Mouse (Mus musculus) lung, postnatal 10 days (tissue): ENCODE results near the gene Ehf.
A peak's percentile ranks its signal among the peaks of the same experiment; 100 is the strongest.

ENCODE experiments used
- DNase-seq: peaks from one replicate; pipeline ENCODE4 v3.0.0; 2021

The Ehf gene

DNA sequence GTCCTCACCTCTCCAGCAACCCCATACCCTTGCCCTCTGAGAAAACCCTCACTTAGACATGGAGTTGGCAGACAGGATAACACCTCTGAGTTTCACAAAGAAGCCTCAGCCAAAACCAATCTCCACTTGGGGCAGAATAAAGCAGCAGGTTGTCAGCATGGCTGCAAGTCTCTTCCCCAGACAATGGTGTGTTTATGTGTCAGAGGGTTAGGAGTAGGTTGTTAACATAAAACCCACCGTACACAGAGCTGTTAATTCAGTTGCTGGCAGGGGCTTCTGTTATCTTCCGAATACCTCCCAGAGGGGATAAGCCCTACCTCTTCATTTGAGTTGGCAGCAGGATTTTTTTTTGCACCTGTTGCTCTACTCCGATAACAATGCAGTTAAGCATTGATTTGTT lies 9.9 kb downstream of the Ehf start:
- DNase-seq = no peak

DNA sequence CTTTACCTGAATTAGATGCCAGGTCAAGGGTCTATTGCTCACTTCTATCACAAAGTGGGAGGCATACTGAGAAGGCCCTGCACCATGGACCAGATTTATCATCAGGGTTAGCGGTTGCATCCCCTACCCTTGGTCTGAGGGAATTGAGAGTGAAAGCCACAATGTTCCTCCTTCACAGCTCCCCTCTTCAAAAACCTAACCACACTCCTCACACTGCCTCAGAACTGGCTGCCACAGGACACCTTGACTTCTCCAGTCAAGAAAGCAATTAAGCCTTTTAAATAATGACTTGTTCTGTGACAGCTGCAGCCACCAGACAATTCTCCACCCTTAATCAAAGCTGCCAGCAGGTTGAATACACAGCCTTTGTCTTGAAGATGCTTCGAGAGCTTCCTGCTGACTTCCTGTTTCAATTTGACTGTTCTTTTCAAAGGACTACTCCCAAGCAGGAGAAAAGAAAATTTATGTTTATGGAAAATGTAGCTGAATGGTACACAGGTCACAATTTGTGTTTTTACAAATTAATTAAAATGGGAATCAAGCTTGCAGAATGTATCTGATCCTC lies 12.3 kb downstream of the Ehf start:
- DNase-seq = no peak

GRCm38 (mm10) chr2:103290167-103290566 lies 12.9 kb downstream of the Ehf start:
- DNase-seq = no peak

DNA sequence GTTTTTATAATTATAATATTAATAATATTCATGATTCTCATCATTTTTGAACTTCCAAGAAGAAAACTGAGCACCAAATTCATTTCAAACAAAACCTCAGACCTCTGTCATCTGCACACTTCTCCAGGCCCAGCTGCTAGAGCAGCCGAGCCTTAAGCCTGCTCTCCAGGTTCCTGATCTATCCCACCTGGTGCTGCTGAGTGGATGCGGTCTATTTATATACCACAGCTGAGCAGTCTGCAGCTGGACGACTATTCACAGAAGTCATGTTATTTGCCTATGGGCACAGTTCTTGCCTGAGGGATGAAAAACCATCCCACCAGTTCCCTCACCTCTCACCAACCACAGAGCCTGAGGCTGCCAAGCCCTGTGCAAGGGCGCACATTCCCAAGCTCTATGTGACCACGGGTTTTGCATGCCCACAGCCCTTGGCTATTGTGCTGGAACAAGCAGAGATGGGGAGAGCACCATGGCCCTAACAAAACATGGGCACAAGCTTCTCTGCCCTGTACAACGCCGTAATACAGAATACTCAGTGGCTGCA lies 13.6 kb downstream of the Ehf start:
- no peak for DNase-seq

GRCm38 (mm10) chr2:103287716-103288115 lies 15.4 kb downstream of the Ehf start:
- no peak for DNase-seq

DNA sequence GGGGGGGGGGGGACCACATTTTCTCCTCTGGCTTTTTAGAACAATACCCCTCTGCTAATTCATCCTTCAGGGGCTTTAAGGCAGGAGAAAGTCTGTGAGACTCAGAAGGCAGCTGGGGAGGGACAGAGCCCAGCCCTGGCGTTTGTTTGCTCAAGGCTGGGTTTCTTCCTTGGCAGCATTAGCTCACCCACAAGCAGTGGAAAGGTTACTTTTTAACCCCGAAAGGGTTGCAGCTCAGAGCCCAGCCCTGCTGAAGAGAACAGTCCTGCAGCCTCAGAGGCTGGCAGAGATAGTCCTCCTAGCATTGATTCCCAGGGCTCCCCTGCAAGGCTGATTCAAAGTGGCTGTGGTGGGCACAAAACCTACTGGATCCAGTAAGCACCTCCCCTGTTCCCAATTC lies 17.5 kb downstream of the Ehf start:
- peak; percentile 34 for DNase-seq

DNA sequence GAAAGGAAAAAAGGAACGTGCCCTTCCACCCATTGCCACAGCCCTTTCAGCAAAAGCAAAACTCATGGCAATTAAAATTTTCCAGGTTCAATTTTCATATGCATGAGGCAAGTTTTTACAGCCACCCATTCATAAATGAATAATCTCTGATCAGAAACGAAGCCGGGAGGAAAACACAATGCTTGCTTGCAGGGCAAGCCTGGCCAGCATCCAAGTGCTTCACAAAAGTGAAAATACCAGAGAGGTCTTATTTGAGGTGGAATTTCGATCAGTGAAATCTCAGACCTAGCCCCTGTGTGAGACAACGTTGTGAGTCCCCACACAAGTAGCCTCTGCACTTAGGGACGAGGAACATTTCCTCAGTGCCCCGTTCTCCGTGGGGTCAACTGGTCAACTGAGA lies 19.3 kb downstream of the Ehf start:
- DNase-seq = peak; percentile 52

DNA sequence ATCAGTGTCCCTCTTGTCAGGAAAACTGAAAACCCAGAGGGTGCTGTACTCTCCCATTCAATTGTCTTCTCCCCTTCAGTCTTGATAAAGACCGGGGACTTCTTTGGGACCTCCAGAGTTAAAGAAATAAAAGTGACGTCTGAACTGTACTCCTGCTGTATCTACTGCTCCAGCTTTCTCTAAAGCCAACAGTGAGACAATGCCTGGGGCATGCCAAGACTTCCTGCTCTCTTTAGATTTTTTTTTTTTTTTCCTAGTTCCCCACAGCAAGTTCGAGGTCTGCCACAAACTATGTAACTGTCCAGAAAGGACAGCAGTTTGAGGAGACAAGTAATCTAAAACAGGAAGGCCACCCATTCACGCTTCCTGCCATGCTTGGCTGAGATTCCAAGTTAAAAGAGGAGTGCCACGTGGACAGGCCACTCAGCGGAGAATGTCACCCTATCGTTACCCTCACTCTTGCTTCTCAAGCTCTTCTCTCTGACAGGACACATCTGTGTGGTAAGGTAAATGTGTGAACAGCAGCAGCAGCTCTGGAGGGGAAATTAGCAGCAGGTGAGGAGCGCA lies 20.8 kb downstream of the Ehf start:
- DNase-seq = peak; percentile 42

DNA sequence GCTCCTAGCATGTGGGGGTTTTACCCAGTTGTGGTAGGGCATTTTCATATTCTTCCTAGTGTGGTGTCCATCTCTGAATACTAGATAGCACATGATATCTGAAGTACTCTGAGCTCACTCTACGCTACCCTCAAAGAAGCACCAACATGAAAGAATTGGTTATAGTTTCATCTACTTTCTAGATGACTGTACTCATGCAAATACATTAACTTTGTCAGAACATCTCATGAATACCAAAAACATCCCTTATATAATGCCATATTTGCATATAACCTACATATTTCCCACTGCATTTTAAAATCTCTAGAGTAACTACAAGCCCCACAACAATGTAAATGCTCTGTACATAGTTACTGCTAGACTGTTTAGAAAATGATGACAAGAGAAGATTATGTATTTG lies 23.2 kb downstream of the Ehf start:
- no peak for DNase-seq

DNA sequence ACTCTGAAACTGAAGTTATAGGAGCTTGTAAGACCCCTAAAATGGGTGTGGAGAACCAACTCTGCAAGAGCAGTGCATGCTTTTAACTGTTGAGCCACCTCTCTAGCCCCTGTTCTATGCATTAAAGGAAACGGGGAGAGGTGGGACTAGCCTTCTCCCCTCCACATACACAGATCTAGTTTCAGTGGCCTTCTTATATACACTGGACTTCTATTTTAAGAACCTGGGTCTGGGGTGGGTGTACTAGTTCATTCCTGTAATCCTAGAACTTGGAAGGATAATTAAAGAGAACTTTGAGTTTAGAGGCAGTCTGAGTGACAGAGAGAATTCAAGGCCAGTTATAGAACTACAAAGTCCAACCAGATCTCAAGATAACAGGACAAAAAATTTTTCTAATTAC lies 24.6 kb downstream of the Ehf start:
- DNase-seq = no peak

DNA sequence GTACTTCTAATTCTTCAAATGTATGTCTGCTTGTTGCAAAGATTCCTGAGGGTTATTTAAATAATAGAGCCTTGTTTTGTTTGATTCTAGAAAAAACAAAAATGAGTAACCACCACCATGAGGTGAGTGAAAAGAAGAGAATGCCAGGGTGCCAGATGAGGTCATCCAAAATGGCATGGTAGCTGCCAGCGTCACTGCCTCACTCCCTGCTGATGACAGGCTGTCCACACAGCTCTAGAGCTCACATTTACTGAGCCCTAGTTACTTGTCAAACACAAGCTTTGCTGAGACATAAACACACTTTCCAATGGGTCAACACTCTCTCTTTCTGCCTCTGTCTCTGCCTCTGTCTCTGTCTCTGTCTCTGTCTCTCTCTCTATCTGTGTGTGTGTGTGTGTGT lies 25.3 kb downstream of the Ehf start:
- peak; percentile 33 for DNase-seq

- DNase-seq = no peak
Observed at GRCm38 (mm10) chr2:103275316-103275960, 27.6 kb downstream of the Ehf start.

DNA sequence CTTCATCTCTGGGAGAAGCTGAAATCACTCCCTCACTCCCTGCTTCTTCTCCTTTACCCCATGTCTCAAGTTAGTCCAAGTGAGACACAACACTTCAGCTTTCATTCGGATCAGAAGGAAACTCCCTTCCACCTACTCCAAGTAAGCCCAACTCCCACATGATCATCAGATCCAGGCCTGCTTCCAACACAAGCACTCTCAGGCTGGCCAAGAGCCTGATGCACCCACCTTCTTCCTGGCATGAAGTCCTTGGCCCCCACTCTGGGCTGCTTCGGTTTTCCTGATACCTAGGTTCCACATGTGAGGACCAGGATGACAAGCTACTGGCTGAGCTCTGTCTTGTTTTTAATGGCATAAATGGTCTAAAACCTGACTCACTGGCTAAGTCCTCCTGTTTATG lies 28.3 kb downstream of the Ehf start:
- DNase-seq = peak; percentile 45

DNA sequence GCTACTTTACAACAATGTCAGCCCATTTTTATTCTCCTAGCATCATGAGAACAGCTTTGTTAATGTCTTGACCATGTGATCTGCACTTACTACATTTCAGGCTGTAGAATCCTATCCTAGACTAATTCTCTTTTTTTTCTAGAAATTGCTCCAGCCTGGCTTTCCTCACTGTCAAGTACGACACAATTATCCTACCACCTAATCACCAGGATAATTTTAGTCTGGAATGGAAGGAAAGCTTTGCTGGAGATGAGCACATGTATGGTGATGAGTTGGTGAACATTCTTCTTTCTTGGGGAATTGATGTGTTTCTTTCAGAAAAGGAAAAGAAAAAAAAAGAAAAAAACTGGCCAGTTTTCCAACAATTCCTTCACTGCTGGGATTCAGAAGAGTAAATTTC lies 28.8 kb downstream of the Ehf start:
- peak; percentile 30 for DNase-seq

DNA sequence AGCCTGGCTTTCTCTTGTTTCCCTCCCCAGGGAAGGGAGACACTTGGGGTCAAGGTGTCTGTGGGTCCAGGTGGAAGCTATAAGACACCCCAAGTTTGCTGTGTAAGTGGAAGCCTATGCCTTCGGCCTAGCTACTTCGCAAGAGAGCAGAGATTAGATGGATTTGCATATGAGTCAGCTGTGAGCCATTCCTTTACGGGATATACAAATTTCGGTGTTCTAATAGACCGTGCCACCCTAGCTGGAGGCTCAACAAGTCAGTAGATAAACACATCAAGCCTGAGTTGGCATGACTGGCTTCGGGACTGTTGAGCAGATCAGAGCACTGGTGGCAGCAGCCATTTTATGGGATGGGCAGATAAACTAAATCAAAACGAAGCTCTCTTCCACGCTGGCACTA lies 31.6 kb downstream of the Ehf start:
- DNase-seq = no peak

DNA sequence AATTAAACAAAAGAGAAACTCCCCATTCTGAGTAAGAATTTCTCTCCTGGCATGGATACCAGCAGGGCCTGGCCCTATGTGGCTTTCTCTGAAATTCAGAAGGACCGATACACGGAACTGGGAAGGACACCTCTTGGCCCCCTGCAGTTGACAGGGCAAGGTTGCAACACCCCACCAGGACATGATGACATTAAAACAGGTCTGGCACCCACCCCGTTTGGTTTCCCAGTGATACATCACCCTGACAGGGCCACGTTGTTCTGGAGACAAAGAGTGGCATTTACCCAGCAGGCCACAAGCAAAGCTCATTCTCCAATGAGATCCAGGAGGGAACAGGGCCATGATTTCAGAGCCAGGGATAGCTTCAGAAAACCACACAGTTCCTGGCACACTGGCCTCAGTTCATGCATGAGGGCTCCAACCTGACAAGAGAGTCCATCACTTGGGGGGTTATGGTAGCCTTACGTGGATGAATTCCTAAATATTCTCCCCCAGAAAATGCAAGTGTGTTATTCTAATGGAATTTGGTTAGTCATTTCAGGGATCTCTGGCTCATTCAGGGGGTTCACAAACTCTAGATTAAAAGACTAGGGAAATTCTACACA lies 32.4 kb downstream of the Ehf start:
- no peak for DNase-seq

DNA sequence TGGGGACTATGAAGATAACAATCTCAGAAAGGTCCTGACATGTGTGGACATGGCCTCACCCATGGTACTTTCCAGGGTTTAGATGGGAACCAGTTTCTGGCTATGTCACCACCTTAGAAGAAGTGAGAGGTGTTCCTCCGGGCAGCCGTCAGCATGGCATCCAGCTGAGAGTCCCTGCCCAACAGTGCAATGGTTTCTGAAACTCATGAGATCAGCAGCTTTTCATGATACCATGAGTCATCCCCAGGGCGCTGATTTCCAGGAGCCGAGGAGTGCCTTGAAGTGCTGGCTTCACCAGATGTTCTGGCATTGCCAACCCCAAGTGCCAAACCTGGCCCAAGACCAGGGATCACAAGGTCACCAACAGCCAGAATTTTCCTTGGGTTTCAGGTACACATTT lies 64.0 kb downstream of the Ehf start:
- no peak for DNase-seq

- no peak for DNase-seq
Observed at GRCm38 (mm10) chr2:103226781-103227180, 76.3 kb downstream of the Ehf start.

GRCm38 (mm10) chr2:103220871-103221270 lies 82.2 kb downstream of the Ehf start:
- no peak for DNase-seq

DNA sequence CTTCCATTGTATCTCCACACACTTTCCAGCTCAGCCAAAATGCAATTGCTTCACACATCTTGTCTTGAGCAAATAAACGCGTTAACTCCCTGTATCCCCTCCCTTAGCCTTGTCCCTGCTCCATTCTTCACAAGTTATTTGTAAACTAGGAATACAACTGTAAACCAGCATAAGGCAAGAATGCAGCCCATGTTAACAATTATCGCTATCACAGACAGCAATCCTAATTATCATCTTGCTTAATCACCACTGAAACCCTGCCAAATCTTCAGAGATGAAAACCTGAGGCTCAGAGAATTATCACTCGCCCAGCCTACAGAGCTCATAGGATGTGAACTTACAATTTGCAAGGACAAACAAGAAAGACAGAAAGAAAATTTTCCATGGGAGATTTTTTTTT lies 84.8 kb downstream of the Ehf start:
- no peak for DNase-seq

DNA sequence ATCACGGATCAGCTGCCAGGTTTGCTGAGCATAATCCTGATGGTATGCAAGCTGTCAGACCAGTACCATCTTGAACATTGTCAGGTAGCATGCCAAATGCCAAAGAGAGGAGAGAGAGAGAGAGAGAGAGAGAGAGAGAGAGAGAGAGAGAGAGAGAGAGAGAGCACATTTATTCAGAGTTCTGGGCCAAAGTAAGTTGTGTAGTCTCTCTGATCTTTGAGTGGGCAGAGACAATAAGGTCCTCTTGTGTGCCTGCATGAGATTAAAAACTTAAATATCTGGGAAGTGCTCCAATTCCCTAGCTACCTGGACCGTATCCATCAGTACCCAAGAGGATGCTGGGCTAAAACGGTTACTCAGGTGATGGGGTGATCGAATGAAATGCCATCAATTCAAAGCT lies 87.3 kb downstream of the Ehf start:
- DNase-seq = no peak

GRCm38 (mm10) chr2:103214861-103215260 lies 88.2 kb downstream of the Ehf start:
- DNase-seq = no peak

DNA sequence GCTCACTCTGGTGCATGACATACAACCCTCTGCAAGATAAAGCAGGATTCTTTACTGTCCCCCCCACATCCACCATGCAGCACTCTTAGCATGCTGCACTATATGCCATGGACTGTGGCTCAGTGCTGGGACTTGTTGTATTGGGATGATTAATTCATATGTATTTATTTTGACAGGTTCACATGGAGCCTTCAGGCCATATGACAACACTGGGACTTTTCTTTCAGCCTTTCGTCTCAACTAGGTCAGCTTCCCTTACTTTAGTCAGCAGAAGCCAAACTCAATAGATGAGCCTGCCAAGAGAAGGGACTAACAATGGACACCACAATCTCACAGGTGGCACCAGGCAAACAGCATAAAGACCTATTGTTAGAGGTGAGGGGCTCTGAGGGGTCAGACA lies 89.5 kb downstream of the Ehf start:
- DNase-seq = no peak
